Mouse (Mus musculus) frontal cortex, postnatal 36 days (tissue): ENCODE measurements around the gene Noxo1.
A peak's percentile ranks its signal among the peaks of the same experiment; 100 is the strongest.
"Not testable (repeated sequence)": the region's sequence is repeated elsewhere in the genome, so short reads cannot be mapped to it uniquely, and the experiment has no call there.

Experiments
- DNase-seq, 2 experiments: peaks; one replicate each; pipeline ENCODE4 v3.0.0; 2022; ENCODE audit warnings: low spot score in 2 of 2

Noxo1 gene

GRCm38 (mm10) chr17:24676877-24677276 is 19.2 kb upstream of the Noxo1 start:
- DNase-seq: no peak

GRCm38 (mm10) chr17:24677500-24678080 is 18.4 kb upstream of the Noxo1 start:
- DNase-seq: no peak

- DNase-seq: no peak
Observed at GRCm38 (mm10) chr17:24686514-24686913, 9.5 kb upstream of the Noxo1 start.

- DNase-seq: no peak
Observed at GRCm38 (mm10) chr17:24687146-24687595, 8.9 kb upstream of the Noxo1 start.

GRCm38 (mm10) chr17:24687599-24687998 is 8.4 kb upstream of the Noxo1 start:
- no peak for DNase-seq

GRCm38 (mm10) chr17:24689251-24690081 is 6.6 kb upstream of the Noxo1 start, which contains the start of gene Syngr3:
Syngr3 (minus strand) TSS chr17:24689955.
- DNase-seq: peak; percentile 57 to 60

- DNase-seq: no peak
Observed at GRCm38 (mm10) chr17:24692385-24692784, 3.6 kb upstream of the Noxo1 start.

- DNase-seq: no peak
Observed at GRCm38 (mm10) chr17:24695326-24696010, 566 bp upstream of the Noxo1 start.

- DNase-seq: no peak
Observed at GRCm38 (mm10) chr17:24697985-24698384, 2.0 kb downstream of the Noxo1 start.

- no peak for DNase-seq
Observed at GRCm38 (mm10) chr17:24698715-24699114, 2.7 kb downstream of the Noxo1 start.

GRCm38 (mm10) chr17:24699473-24699872 is 3.4 kb downstream of the Noxo1 start:
- DNase-seq: no peak

GRCm38 (mm10) chr17:24701251-24701650 is 5.2 kb downstream of the Noxo1 start:
- DNase-seq: no peak

GRCm38 (mm10) chr17:24705821-24706220 is 9.8 kb downstream of the Noxo1 start:
- DNase-seq: no peak

GRCm38 (mm10) chr17:24706982-24707800 is 11.2 kb downstream of the Noxo1 start, which contains the start of gene Tbl3:
Tbl3 (minus strand) TSS chr17:24707660.
- DNase-seq: peak; percentile 95 to 98

GRCm38 (mm10) chr17:24707801-24708425 is 11.9 kb downstream of the Noxo1 start:
- no peak for DNase-seq

- DNase-seq: no peak
Observed at GRCm38 (mm10) chr17:24708646-24709045, 12.6 kb downstream of the Noxo1 start.

- DNase-seq: no peak
Observed at GRCm38 (mm10) chr17:24715556-24715955, 19.5 kb downstream of the Noxo1 start.

GRCm38 (mm10) chr17:24716166-24716682 is 20.2 kb downstream of the Noxo1 start:
- no peak for DNase-seq

GRCm38 (mm10) chr17:24717943-24718342 is 21.9 kb downstream of the Noxo1 start, which contains the start of the genes Rnf151 and Rps2:
Rnf151 (minus strand) TSS chr17:24718063.
Rps2 (plus strand) TSS chr17:24718116.
- DNase-seq: no peak

GRCm38 (mm10) chr17:24718938-24719337 is 22.9 kb downstream of the Noxo1 start:
- DNase-seq: not testable (repeated sequence)
